Mouse (Mus musculus) activated CD4-positive, CD25-positive, alpha-beta regulatory T cell, adult 9 weeks (primary cell): ENCODE data around the gene Tmem273. TPM values are rescaled to one million over a fixed set of nuclear protein-coding genes. Genes with fewer than 3 reads are reported as not detected.

Experiments
- polyA plus RNA-seq: library from polyadenylated mRNA; unstranded; fragments of 100-300 nt; shearing (Covaris generic); gene quantifications from one replicate; pipeline ENCODE4 v1.2.1, GENCODE M21; 2017

The Tmem273 gene
- 4.4 TPM for polyA plus RNA-seq

GRCm38 (mm10) chr14:32785556-32786130, at the start of gene Tmem273:
Tmem273 (plus strand) TSS chr14:32785963.

GRCm38 (mm10) chr14:32833847-32834246, 48.1 kb downstream of the Tmem273 start, which contains the start of gene Fam170b:
Fam170b (plus strand) TSS chr14:32833962.

DNA sequence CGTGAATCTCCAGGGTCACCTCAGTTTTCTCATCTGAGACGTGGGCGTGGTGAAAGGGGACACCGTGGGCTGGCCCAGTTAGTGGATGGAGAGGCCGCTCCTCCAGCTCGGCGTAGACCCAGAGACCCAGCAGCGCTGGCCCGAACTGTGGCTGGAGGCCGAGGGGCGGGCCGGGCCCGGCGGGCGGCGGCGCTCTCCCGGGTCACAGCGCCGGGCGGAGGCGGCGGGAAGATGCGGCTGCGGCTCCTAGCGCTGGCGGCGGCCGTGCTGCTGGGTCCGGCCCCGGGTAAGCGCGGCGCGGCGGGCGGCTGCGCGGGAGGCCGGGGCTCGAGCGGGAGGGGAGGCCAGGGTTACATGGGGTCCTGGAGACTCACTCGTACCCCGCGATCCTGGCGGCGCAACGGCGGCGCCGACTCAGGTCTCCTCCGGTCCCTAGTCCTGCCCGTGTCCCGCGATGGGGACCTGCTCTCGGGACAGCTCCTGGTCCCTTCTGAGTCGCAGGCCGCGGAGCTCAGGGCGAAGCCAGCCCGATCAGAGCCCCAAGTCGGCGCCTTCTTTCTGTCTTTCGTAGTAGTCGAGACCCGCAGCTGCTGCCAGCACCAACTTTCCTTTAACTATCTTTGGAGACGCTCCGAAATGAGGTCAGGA, 71.0 kb downstream of the Tmem273 start, which contains the start of gene Vstm4:
Vstm4 (plus strand) TSS at position 76 of the 648 bp plus-strand sequence.

Other genes starting within 250 kb of the Tmem273 start
- gene Prrxl1, start 186.6 kb upstream of the Tmem273 start, polyA plus RNA-seq = not detected
- gene 3425401B19Rik, start 100.7 kb upstream of the Tmem273 start, polyA plus RNA-seq = not detected
- gene Fam170b, start 48.0 kb downstream of the Tmem273 start, polyA plus RNA-seq = not detected
- gene Vstm4, start 70.8 kb downstream of the Tmem273 start, polyA plus RNA-seq = 0.10 TPM
- not detected for gene Lrrc18, start 205.4 kb downstream of the Tmem273 start, polyA plus RNA-seq